Mouse (Mus musculus) effector memory CD4-positive, alpha-beta T cell, adult 7 months (primary cell): Measurements from ENCODE around the gene Lclat1. TPM values are rescaled to one million over a fixed set of nuclear protein-coding genes. Genes with fewer than 3 reads are reported as not detected.

ENCODE experiments used
- polyA plus RNA-seq: library from polyadenylated mRNA; unstranded; fragments of 100-300 nt; shearing (Covaris generic); gene quantifications from one replicate; pipeline ENCODE4 v1.2.1, GENCODE M21; 2017

Lclat1 gene
- 6.5 TPM for polyA plus RNA-seq

DNA sequence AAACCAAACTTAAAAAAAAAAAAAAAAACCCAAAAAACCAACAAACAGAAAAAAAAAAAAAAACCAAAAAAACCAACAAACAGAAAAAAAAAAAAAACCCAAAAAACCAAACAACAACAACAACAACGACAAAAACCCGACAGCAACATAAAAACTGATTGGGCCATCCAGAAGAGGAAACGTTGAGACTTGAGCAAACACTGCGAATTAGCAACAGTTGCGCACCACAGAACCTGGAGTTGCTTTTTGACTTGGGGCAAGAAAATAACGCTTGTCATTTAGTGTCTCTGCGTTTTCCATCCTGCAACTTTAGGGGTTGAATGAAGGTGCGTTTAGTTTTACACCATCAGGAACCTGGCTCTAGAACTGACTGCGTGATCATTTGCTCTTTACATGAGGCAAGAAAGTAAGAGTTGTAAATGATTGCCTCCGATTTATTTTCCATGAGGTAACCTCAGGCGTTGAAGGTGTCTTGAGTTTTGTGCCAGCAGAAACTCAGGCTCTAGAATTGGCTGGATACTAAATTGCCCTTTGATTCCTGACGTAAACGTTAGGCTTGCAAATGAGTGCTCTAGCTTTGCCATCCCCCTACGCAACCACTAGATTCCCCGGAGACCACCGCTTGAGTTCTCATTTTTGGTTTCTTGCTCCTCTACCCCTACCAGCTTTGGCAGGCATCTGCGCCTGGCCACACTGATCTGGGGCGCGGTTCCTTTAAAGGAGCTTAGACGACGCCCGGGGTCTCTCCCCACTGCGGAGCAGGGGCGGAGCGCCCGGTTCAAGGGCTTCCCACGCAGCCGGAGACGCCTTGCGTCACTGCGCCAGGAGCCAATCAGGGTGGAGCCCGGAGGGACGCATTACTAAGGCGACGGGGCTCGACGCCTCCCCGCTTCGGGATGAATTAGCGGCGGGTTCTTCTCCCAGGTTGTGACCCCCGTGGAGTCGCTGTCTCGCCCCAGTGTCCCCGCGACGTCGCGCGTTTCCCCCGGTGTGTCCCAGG is at the start of gene Lclat1:
TSS of gene Lclat1 (plus strand) at position 828 of the 1,000 bp plus-strand sequence.

Other genes with a start within 250 kb of the Lclat1 start
- gene Lbh, start 189.7 kb upstream of the Lclat1 start, polyA plus RNA-seq = 16.1 TPM